Mouse (Mus musculus): ENCODE data around the gene Mta2.

- TF ChIP-seq CTCF (IDR thresholded peaks at IDR 0.05 in 2 of 3, conservative IDR thresholded peaks at IDR 0.05 in 1 of 3; ENCODE audit: control insufficient read depth in 1 of 3, insufficient read depth in 1 of 3, low read depth in 2 of 3, low read length in 3 of 3, poor library complexity in 1 of 3, severe bottlenecking in 1 of 3) (no peak), HCFC1 (IDR thresholded peaks at IDR 0.05; ENCODE audit: low read depth, low read length) (no peak), RAD21 (IDR thresholded peaks at IDR 0.05; ENCODE audit: low read depth, low read length) (no peak), TBP (IDR thresholded peaks at IDR 0.05; ENCODE audit: low read depth, low read length) (no peak), POLR2A (IDR thresholded peaks at IDR 0.05; ENCODE audit: control insufficient read depth in 1 of 2, insufficient read depth in 1 of 2, low read depth in 1 of 2, low read length in 2 of 2, poor library complexity in 1 of 2) (no peak), MAFK (IDR thresholded peaks at IDR 0.05; ENCODE audit: borderline replicate concordance, low read depth, low read length) (no peak)
Observed at GRCm38 (mm10) chr19:8952241-8952640, 10.6 kb downstream of the Mta2 start.
